Comparison of ENCODE assay signal across 8 mouse cellular contexts in genomic region chr13:30974247-30974630, GRCm38 (mm10). TPM values are rescaled to one million over a fixed set of nuclear protein-coding genes. Genes with fewer than 3 reads are reported as not detected.
DNase-seq lines count a peak whose midpoint lies in the region; ATAC-seq and TF ChIP-seq lines count a peak whose summit lies in the region.

No protein-coding gene starts in this region.

- WGBS in cerebellum, adult 2 months = 19% methylated on average over 5 of the region's 5 CpGs
- 37% methylated on average over 5 of the region's 5 CpGs for WGBS in spleen, adult 2 months
- 29% methylated on average over 5 of the region's 5 CpGs for WGBS in limb, embryonic 14.5 days
- WGBS in stomach, embryonic 15.5 days = 22% methylated on average over 5 of the region's 5 CpGs

- H3K4me2 ChIP-seq in limb, embryonic 14.5 days (replicated peaks; ENCODE audit: low read depth, low read length, severe bottlenecking) = peak overlapping the region; percentile 66
- peak overlapping the region; percentile 55 for H3K4me2 ChIP-seq in stomach, embryonic 15.5 days

- H3K27me3 ChIP-seq in cerebellum, adult 2 months (ENCODE audit: control insufficient read depth, insufficient read depth, low read length) = no peaks in the 10 kb centered on the region
- H3K27me3 ChIP-seq in spleen, adult 2 months (ENCODE audit: control insufficient read depth, insufficient read depth, low read length) = no peaks in the 10 kb centered on the region
- no peaks in the 10 kb centered on the region for H3K27me3 ChIP-seq in limb, embryonic 14.5 days (ENCODE audit: control insufficient read depth, insufficient read depth, low read length)
- H3K27me3 ChIP-seq in stomach, embryonic 15.5 days (replicated peaks) = no peaks in the 10 kb centered on the region

- no peaks in the 10 kb centered on the region for H3K36me3 ChIP-seq in spleen, adult 2 months (ENCODE audit: control insufficient read depth, insufficient read depth, low read length)
- no peaks in the 10 kb centered on the region for H3K36me3 ChIP-seq in limb, embryonic 14.5 days (ENCODE audit: control insufficient read depth, insufficient read depth, low read length)
- no peaks in the 10 kb centered on the region for H3K36me3 ChIP-seq in stomach, embryonic 15.5 days

- no peak for TF ChIP-seq POLR2A in cerebellum, adult 2 months (IDR thresholded peaks at IDR 0.05; ENCODE audit: borderline replicate concordance, insufficient read depth, low read length)
- TF ChIP-seq POLR2A in spleen, adult 2 months (IDR thresholded peaks at IDR 0.05; ENCODE audit: low read depth, low read length) = no peak
- no peak for TF ChIP-seq POLR2A in limb, embryonic 14.5 days (IDR thresholded peaks at IDR 0.05; ENCODE audit: borderline replicate concordance, extremely low read depth, insufficient read depth, insufficient read length)

- peak overlapping the region; percentile 30; the same call in 1 of the 2 replicates for H3K27ac ChIP-seq in cerebellum, adult 2 months (ENCODE audit: insufficient read depth, low read length)
- peak overlapping the region; percentile 45; the same call in 1 of the 2 replicates for H3K27ac ChIP-seq in spleen, adult 2 months (ENCODE audit: insufficient read depth, low read length)
- H3K27ac ChIP-seq in limb, embryonic 14.5 days (replicated peaks; ENCODE audit: low read depth, low read length) = peak overlapping the region; percentile 67; the same call in 1 of the 2 replicates
- H3K27ac ChIP-seq in stomach, embryonic 15.5 days = no peak overlapping the region

- ATAC-seq in limb, embryonic 14.5 days (ENCODE audit: low FRiP score, low read depth) = peak; percentile 21; the same call in 1 of the 2 replicates
- peak; percentile 16; the same call in 1 of the 2 replicates for ATAC-seq in stomach, embryonic 15.5 days (ENCODE audit: insufficient read depth, low FRiP score, low read depth)
- ATAC-seq in megakaryocyte progenitor cell, adult 5-6 weeks (replicated peaks; ENCODE audit: poor library complexity) = no peak

- no peaks in the 10 kb centered on the region for H3K4me1 ChIP-seq in cerebellum, adult 2 months (ENCODE audit: control insufficient read depth, insufficient read depth, low read length)
- H3K4me1 ChIP-seq in spleen, adult 2 months (ENCODE audit: control insufficient read depth, insufficient read depth, insufficient read length) = peaks cover 6% of the 10 kb centered on the region
- peaks cover 12% of the 10 kb centered on the region for H3K4me1 ChIP-seq in limb, embryonic 14.5 days (ENCODE audit: control insufficient read depth, insufficient read depth, low read length)
- H3K4me1 ChIP-seq in stomach, embryonic 15.5 days = no peaks in the 10 kb centered on the region

- no peaks in the 10 kb centered on the region for H3K9me3 ChIP-seq in limb, embryonic 14.5 days (ENCODE audit: control insufficient read depth, low read length)
- H3K9me3 ChIP-seq in stomach, embryonic 15.5 days = no peaks in the 10 kb centered on the region

- no peak for DNase-seq in cerebellum, adult 2 months
- no peak for DNase-seq in cerebellum, adult 18-20 months
- DNase-seq in spleen, adult 2 months (ENCODE audit: low read depth in 1 of 2, low spot score in 2 of 2) = no peak
- no peak for DNase-seq in spleen, postnatal 14 days (ENCODE audit: low spot score in 2 of 2)
- DNase-seq in limb, embryonic 14.5 days (ENCODE audit: low spot score) = no peak
- DNase-seq in adrenal gland, postnatal 36 days = no peak

- TF ChIP-seq CTCF in cerebellum, adult 2 months (IDR thresholded peaks at IDR 0.05; ENCODE audit: borderline replicate concordance, insufficient read depth, low read depth, low read length) = no peak
- TF ChIP-seq CTCF in spleen, adult 2 months (IDR thresholded peaks at IDR 0.05; ENCODE audit: extremely low read depth, insufficient read depth, insufficient read length, insufficient replicate concordance) = no peak

- peak overlapping the region; percentile 79 for H3K9ac ChIP-seq in limb, embryonic 14.5 days (ENCODE audit: low read depth, low read length, severe bottlenecking)
- H3K9ac ChIP-seq in stomach, embryonic 15.5 days = no peak overlapping the region; the same call in 1 of the 2 replicates

- peak overlapping the region; percentile 88 for H3K4me3 ChIP-seq in cerebellum, adult 2 months (replicated peaks; ENCODE audit: insufficient read depth, low read depth, low read length)
- H3K4me3 ChIP-seq in spleen, adult 2 months (ENCODE audit: extremely low read depth, insufficient read depth, insufficient read length) = peak overlapping the region; percentile 91
- peak overlapping the region; percentile 75 for H3K4me3 ChIP-seq in limb, embryonic 14.5 days (replicated peaks; ENCODE audit: low read length)
- H3K4me3 ChIP-seq in stomach, embryonic 15.5 days (replicated peaks) = peak overlapping the region; percentile 90

RNA-seq across cellular contexts. Expression of gene Gm5447, which starts 0.2 kb away (rescaled TPM):
- 0.21 TPM in 1 of 2 replicates, not detected in the other for polyA plus RNA-seq in cerebellum, adult 2 months (2012; rRNA removed)
- not detected in 2 replicates for polyA plus RNA-seq in spleen, adult 2 months (2012; rRNA removed)
- 0.08 TPM in 1 of 2 replicates, not detected in the other for polyA plus RNA-seq in limb, embryonic 14.5 days (2012; rRNA removed)
- 0.17 TPM in 1 of 2 replicates, not detected in the other for polyA plus RNA-seq in limb, embryonic 14.5 days (2014; fragmentation: Nextera tagmentation; extraction: Ambion mirVana)
- polyA plus RNA-seq in stomach, embryonic 15.5 days (2015; fragmentation: Nextera tagmentation; extraction: Ambion mirVana) = 0.08 and 0.19 TPM in 2 replicates
- not detected for total RNA-seq in adrenal gland, postnatal 36 days (2021)
- 0.22 TPM in 1 of 2 replicates, not detected in the other for total RNA-seq in megakaryocyte progenitor cell, adult 5-6 weeks (2015)
- not detected in 2 replicates for total RNA-seq in megakaryocyte progenitor cell, adult 5-6 weeks (2017)

RNA-seq across cellular contexts. Expression of gene Exoc2, which starts 0.3 kb away (rescaled TPM):
- polyA plus RNA-seq in cerebellum, adult 2 months (2012; rRNA removed) = 26.3 and 26.5 TPM in 2 replicates
- 7.6 and 8.1 TPM in 2 replicates for polyA plus RNA-seq in spleen, adult 2 months (2012; rRNA removed)
- polyA plus RNA-seq in limb, embryonic 14.5 days (2012; rRNA removed) = 20.4 and 20.9 TPM in 2 replicates
- 32.7 and 34.5 TPM in 2 replicates for polyA plus RNA-seq in limb, embryonic 14.5 days (2014; fragmentation: Nextera tagmentation; extraction: Ambion mirVana)
- polyA plus RNA-seq in stomach, embryonic 15.5 days (2015; fragmentation: Nextera tagmentation; extraction: Ambion mirVana) = 26.6 and 29.1 TPM in 2 replicates
- total RNA-seq in adrenal gland, postnatal 36 days (2021) = 10 to 100 TPM; 31.0 to 34.9 TPM
- total RNA-seq in megakaryocyte progenitor cell, adult 5-6 weeks (2015) = 43.8 and 47.6 TPM in 2 replicates
- 32.5 and 50.5 TPM in 2 replicates for total RNA-seq in megakaryocyte progenitor cell, adult 5-6 weeks (2017)

RNA-seq across cellular contexts. Expression of gene Hus1b, which starts 26.7 kb away (rescaled TPM):
- polyA plus RNA-seq in cerebellum, adult 2 months (2012; rRNA removed) = 0.26 and 0.27 TPM in 2 replicates
- 0.21 and 0.35 TPM in 2 replicates for polyA plus RNA-seq in spleen, adult 2 months (2012; rRNA removed)
- polyA plus RNA-seq in limb, embryonic 14.5 days (2012; rRNA removed) = 0.21 TPM in 1 of 2 replicates, not detected in the other
- 0.21 TPM in 1 of 2 replicates, not detected in the other for polyA plus RNA-seq in limb, embryonic 14.5 days (2014; fragmentation: Nextera tagmentation; extraction: Ambion mirVana)
- polyA plus RNA-seq in stomach, embryonic 15.5 days (2015; fragmentation: Nextera tagmentation; extraction: Ambion mirVana) = 0.10 TPM in 1 of 2 replicates, not detected in the other
- under 1 TPM; 0.46 to 0.96 TPM for total RNA-seq in adrenal gland, postnatal 36 days (2021)
- total RNA-seq in megakaryocyte progenitor cell, adult 5-6 weeks (2015) = 1.1 and 1.4 TPM in 2 replicates
- 0.62 and 1.0 TPM in 2 replicates for total RNA-seq in megakaryocyte progenitor cell, adult 5-6 weeks (2017)
